Mouse (Mus musculus) adrenal gland, postnatal 25 days (tissue): ENCODE measurements around the gene Fam117a. TPM values are rescaled to one million over a fixed set of nuclear protein-coding genes. Genes with fewer than 3 reads are reported as not detected.
A peak's percentile ranks its signal among the peaks of the same experiment; 100 is the strongest.
"Not testable (repeated sequence)": the region's sequence is repeated elsewhere in the genome, so short reads cannot be mapped to it uniquely, and the experiment has no call there.

Experiments
- DNase-seq: peaks from one replicate; pipeline ENCODE4 v3.0.0; 2021; ENCODE audit warnings: mixed read lengths
- total RNA-seq: library from RNA; stranded (reverse); gene quantifications from 2 replicates; pipeline ENCODE4 v1.2.3, GENCODE M21; 2021

Fam117a gene
- total RNA-seq, 1 experiment from 2014 or later = 13.8 TPM

- no peak for DNase-seq
These were observed 56.6 kb downstream of the Fam117a start for GRCm38 (mm10) chr11:95393500-95393816.

GRCm38 (mm10) chr11:95394112-95394511 is 57.3 kb downstream of the Fam117a start:
- DNase-seq = no peak

- no peak for DNase-seq
These were observed 59.7 kb downstream of the Fam117a start for GRCm38 (mm10) chr11:95396548-95396947.

GRCm38 (mm10) chr11:95397843-95398835 is 61.3 kb downstream of the Fam117a start:
- DNase-seq = peak; percentile 80

GRCm38 (mm10) chr11:95399520-95400020 is 62.8 kb downstream of the Fam117a start:
- no peak for DNase-seq

- DNase-seq = no peak
These were observed 64.8 kb downstream of the Fam117a start for GRCm38 (mm10) chr11:95401568-95401967.

- DNase-seq = peak; percentile 39
These were observed 65.4 kb downstream of the Fam117a start for GRCm38 (mm10) chr11:95402196-95402595.

GRCm38 (mm10) chr11:95402658-95403101 is 65.9 kb downstream of the Fam117a start:
- DNase-seq = no peak

- DNase-seq = no peak
These were observed 66.8 kb downstream of the Fam117a start for GRCm38 (mm10) chr11:95403382-95404340.

- DNase-seq = no peak
These were observed 69.0 kb downstream of the Fam117a start for GRCm38 (mm10) chr11:95405771-95406170.

- not testable (repeated sequence) for DNase-seq
These were observed 69.6 kb downstream of the Fam117a start for GRCm38 (mm10) chr11:95406398-95406797.

- DNase-seq = no peak
These were observed 72.8 kb downstream of the Fam117a start for GRCm38 (mm10) chr11:95409450-95410112.

- no peak for DNase-seq
These were observed 74.7 kb downstream of the Fam117a start for GRCm38 (mm10) chr11:95411453-95412013.

GRCm38 (mm10) chr11:95412615-95413014 is 75.8 kb downstream of the Fam117a start:
- DNase-seq = peak; percentile 63

GRCm38 (mm10) chr11:95413641-95414535 is 77.1 kb downstream of the Fam117a start, which contains the start of gene Spop:
Spop (plus strand) TSS chr11:95414080.
- DNase-seq = peak; percentile 90

- DNase-seq = peak; percentile 94
These were observed 77.8 kb downstream of the Fam117a start for GRCm38 (mm10) chr11:95414536-95415161.

GRCm38 (mm10) chr11:95415931-95416330 is 79.1 kb downstream of the Fam117a start:
- DNase-seq = no peak

- no peak for DNase-seq
These were observed 80.5 kb downstream of the Fam117a start for GRCm38 (mm10) chr11:95417341-95417740.

- DNase-seq = no peak
These were observed 84.1 kb downstream of the Fam117a start for GRCm38 (mm10) chr11:95420880-95421435.
